Mouse (Mus musculus) ES-Bruce4 (cell line): Measurements from ENCODE around the gene Thrap3.

Experiments
- EP300 ChIP-seq: IDR thresholded peaks from 2 replicates; pipeline ENCODE4 v1.6.1; 2011; ENCODE audit warnings: low read depth, low read length; ENCODE audit not compliant: insufficient read depth
- POLR2A ChIP-seq: IDR thresholded peaks from one replicate; pipeline ENCODE4 v1.8.1; 2011; ENCODE audit warnings: low read length; ENCODE audit not compliant: insufficient read depth

DNA sequence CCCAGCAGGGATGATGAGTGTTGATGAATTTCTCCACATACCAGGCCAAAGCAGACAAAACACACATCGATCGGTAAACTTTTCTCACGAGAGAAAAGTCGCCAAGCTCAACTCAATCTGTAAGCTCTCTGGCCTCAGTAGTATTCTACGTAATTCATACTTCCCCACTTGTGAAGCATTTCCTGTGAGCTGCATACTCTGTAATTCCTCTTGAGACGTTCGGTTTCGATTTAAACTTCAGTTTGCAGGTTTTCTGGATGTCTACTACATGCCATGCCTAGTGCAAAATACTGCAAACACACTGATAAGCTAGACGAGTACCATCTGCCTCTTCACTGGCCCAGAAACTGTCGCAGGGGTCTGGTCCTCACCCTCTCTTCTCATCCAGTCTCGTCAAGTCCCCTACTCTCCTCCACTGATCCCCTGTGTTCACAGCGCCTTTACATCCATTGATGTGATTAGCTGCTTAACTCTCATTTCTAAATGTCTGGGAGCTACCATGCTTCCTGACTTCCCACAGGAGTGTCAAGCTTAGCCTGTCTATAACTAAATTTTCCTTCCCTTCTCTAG lies 2.2 kb upstream of the Thrap3 start:
- TF ChIP-seq EP300 (no peak), POLR2A (no peak)
